Mouse (Mus musculus): Measurements from ENCODE around the gene En2.
A peak's percentile ranks its signal among the peaks of the same experiment; 100 is the strongest.

Gene En2

DNA sequence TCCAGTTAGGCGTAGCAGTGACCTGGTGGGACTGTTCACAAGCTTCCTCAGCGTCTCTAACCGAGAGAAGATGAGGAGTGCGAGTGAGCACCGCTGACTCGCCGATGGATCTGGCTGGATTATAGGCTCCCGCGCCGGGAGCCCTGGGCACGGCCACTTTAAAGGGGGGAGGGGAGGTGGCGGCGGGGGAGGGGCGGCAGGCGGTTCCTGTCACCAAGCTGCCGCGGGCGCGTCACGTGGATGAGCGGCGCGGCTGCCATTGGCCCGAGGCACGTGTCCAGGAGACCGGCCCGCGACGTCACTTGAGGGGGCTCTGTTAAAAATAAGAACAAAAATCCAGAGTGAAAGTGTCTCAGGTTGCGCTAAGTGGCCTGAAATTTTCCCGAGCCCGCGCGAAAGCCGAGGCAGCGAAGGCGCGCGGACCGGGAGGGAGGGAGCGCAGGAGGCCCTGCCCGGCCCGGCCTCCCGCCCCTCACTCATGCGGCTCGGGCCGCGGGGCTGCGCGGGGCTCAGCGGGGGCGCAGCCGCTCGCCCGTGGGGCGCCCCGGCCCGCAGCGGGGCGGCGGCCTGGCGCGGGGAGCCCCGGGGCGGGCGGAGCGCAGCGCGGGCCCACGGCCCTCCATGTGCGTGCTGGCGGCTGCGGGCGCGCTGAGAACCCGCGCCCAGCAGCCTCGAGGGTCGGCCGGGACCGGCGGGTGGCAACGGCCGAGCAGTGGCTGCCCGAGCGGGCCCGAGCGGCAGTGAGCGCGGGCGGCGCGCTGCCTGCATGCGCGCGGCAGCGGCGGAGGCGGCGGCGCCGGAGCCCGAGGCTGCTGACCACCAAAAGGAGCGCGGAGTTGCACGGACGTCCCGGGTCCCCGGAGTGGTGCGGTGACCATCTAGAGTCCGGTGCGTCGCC is at the start of gene En2:
Gene En2 (plus strand): TSS at position 337 of the 898 bp plus-strand sequence.
- peak; percentile 96 for DNase-seq

DNA sequence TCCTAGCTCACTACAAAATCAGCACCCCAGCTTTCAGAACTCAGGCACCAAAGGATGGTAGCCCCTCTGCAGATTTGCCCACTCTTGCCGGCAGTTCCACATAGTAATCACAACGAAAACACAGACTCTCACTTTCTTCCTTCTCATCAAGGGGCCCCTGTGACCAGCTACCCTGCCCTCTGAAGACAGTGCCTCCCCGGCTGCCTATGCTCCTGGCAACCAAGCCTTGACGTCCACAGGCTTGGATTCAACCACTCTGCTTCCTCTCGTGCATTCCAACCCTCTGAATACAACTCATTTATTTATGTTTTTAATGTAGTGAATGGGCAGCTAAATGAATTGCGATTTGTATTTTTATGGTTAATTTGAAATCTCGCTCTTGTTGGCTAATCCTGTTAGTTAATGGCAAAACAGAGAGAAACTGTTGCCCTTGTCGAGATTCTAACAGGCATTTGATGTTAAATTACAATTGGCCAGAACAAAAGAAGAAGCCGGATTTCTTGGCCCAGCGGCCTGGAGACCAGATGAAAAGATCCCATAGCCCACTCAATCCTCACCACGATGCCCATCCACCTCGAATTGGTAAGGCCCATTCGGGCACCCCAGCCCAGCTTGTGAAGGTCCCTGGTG is 48.1 kb upstream of the En2 start:
- no peak for DNase-seq

DNA sequence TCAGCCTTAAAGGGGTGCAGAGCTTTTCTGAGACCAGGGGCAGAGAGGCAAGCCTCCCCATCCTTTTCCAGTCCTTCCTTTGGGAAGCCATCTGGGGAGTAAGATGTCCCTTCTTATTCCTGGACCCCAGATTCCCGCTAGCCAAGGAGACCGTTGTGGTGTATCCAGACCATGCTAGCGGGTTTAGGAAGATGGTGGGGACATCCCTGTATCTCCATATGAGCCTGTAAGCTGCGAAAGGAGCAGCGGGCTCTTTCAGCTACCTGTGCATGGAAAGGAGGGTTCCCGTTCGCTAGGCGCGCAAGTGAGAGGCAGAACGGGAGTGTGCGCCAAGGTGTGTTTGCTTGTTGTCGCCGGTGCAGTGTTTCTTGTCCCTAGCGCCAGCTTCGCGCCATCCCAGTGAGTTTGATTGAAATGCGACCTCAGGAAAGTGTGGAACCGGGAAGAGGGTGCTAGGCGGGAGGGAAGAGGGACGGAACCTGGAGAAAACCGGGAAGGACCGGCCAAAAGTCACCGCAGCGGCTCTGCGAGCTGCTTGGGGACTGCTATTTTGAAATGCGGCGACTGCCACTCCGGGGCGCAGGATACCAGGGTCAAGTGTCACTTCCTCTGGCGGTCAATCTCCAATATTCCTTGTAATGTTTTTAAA is 47.5 kb upstream of the En2 start:
- peak; percentile 74 for DNase-seq

DNA sequence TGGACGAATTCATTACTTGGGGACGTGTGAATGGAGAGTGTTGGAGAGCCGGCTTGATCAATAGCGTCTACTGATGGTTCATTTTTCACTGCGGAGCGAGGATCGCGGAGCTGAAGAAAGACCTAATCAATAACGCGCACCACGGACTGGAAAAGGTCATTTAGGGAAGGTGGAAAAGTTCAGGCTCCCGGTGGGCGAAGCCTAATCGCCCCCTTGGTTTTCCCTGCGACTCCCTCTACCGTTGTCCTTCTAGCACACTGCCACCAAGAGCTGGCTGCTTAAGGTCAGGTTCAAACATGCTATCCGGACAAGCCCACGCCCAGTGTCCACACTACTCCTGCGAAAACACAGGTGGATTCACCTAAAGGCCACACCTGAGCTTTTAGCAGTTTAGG is 47.0 kb upstream of the En2 start:
- DNase-seq = no peak

DNA sequence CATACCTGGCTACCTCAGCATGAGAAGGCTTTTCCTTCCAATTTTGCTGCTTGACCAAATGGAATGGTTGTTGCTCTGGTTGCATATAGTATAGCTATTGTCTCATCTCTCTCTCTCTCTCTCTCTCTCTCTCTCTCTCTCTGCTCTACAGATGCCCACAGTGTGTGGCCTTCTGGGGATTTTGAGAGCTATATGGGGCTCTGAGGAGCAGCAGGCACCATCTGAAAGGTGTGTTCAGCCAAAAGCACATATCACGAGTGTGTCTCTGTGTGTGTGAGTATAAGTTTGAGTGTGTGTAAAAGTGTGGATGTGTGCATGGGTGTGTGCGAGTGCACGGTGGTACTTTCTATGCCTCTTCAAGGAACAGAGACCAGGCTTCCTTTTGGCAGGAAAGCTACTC is 45.9 kb upstream of the En2 start:
- DNase-seq = no peak

DNA sequence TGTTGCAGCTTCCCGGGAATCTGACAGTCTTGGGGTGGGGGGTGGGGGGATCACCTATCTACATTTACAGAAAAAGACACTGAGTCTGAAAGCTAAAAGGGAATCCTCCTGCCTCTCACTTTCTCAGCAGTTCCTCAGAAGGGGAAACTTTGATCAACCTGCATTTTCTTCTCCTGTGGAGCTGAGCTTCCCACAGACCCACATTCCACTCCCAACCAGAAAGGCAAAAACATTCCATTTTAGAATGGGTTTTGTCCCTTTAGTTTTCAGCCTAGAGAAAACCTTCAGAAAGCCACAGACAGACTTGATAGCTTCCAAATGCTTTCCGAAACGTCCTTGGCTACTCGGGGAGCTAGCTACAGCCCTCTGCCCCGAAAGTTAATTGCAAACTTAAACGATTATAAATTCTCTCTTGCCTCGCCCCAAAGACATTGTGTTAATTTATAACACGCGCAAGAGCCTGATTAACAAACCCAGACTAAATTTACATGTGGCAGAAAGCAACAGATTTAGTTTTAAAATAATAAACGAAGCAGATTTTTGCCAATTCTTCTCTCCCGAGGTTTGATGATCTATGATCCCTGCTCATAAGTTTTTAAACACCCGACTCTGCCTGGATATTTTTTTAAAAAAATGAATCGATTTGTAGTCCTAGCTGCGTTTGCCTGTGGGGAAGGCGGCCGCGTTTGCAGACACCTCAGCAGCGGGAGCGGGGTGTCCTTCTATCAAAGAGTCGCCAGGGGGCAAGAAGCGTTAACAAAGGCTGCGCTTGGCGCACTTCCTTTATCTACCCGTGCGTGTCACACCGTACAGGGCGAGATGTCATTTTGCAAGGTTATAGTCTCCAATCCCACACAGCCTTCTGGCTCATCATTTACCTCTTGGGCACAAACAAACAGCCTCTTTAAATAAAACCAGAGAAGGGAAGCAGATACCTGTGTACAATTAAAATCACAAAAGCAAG is 42.7 kb upstream of the En2 start:
- DNase-seq = peak; percentile 95

DNA sequence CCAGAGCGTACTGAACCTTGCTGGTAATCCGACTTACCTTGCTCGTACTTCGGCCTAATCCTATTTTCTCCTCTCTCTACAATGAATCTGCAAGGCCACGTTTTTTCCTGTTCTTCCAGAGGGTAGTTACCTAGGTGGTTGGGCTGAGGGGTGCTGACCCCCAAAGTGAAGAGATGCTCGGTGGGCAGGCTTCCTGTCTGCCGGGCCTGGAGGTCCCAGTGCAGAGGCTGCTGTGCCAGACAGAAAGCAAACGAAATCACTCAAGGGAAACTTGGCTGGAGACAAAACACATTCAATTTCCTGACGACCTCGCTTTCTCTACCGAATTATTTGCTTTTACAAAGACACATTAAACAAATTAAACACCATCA is 42.1 kb upstream of the En2 start:
- DNase-seq = no peak

DNA sequence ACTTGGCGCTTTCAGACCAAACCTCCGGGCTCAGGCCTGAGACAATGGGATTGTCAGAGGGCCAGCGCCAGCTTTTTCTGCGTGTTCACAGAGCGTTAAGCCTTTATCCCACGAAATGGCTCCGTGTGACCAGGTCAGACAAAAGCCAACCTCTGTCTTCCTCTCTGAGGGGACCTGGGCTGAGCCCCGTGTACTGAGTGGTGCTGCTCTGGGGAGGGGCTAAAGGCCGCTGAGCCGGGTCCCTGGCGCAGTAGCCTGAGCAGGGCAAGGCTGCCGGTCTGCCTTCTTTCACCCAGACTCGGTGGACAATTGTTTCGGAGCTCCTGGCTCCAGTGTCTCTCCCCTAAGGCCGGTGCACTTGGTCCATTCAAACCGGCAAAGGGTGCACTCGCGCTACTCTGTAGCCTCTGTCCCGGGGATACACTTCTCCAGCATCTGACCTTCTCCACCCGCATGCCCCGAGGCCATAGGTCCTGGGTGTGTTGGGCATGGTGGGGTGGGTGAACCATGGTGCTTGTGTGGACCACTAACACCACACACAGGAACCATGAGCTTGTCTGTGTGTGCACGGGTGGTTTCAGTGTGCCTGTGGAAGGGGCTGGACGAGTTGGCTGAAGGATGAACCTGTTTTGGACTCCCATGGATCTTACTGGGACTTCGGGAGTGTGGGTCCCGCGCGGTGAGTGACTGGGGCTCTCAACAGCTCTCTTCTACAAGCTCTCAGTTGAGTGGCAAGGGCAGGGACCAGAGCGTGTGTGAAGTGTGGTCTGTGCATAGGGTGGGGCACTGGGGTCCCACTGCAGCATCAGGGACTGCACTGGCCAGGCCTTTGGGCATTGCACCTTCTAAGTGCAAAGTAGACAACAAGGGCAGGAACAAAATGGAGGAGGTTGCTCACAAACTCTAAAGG is 40.9 kb upstream of the En2 start:
- no peak for DNase-seq

DNA sequence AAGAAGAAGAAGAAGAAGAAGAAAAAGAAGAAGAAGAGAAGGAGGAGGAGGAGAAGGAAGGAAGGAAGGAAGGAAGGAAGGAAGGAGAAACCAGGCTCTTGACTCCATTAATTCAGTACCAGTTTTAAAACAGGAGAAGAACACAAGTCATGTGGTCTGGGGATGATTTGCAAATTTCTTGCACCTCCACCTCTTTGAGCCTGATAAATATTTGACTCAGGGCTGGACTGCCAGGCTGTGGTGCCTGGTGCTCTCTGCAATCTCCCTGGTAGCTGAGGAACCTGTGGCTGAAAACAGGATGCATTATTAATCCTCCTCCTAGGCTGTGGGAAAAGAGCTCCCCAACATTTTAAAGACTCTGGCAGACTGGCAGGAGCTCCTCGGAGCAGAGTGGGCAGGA is 36.6 kb upstream of the En2 start:
- DNase-seq = no peak

DNA sequence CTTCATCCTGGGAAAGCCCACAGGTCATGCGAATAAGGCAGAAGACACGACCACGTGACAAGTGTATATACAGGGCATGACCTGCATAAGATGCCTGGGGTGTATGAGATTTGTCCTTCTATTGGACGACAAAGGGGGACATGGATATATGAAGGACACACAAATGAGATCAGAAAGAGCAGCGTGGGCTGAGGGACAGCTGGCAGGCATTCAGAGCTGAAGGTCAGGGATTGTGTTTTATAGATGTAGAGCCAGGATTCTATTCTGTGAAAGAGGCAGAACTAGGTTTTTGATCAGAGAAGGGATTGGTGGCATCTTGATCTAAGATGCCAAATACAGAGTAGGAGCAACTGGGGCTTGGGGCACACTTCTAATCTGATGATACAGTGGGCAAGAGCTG is 33.3 kb upstream of the En2 start:
- DNase-seq = no peak

DNA sequence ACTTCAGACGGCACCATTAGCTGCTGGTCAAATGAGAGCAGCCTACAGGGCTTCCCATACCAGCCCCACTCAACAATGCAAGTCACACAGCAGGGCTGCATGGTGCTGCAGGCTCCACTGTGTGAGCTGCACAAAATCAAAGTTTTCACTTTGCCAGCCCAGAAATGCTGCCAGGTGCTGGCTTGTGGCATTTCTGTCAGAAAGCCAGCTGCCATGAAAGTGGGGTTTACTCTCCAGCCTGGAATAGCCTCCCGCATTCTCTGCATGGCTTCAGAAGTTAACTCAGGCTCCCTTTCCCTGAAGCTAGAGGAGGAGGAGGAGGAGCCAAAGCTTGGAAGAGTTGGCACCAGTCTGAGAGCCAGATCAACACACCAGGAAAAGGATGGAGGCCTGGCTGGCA is 29.1 kb upstream of the En2 start:
- DNase-seq = no peak

DNA sequence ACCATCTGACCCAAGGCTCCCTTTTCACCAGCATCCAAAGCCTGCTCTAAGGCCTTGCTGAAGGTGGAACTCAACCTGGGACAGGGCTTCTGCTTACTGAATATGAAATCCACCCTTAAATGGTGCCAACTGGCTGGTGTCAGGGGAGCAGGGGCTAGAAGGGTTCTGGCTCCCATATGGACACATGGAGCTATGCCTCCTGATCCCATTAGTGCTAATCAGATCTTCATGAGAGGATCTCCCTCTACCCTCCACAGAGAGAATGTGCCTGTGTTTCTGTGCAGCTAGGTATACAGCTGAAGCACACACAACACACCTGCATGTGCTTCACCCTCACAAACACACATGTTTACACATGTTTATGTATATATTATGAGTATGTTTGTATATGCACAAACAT is 20.9 kb upstream of the En2 start:
- no peak for DNase-seq

DNA sequence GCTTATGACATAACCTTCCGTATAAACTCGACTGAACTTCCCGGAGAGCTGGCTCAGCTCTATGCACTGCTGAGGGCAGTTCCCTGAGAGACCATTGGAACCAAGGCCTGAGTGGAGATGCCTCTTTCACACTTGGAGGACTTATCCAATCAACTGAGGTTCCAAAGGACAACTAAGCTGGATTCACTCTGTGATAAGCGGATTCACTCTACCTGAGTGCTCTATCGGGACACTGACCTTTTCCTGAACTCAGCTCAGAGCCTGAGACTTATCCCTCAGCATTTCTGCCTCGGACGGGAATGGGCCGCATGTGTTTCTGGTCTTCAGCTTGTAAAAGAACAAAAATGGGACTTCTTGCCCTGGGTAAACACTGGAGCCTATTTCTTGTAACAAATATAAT is 19.5 kb upstream of the En2 start:
- no peak for DNase-seq

DNA sequence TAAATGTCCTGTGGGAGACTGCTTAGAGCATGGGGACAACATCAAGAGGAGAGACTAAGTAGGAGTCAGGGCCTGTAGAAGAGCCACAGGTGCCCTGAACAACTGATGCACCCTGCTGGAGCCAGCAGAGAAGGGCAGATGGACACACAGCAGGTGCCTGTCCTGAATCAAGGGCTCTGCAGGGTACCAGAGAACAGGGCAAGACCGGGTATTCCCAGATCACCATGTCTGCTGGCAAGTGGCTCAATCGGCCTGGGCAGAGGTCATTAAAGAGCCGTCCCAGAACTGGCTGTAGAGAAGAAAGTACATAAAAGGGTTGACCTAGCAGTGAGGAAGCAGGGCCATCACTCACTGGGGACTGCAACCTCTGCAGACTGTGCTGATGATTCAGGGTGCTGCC is 17.0 kb upstream of the En2 start:
- peak; percentile 91 for DNase-seq

DNA sequence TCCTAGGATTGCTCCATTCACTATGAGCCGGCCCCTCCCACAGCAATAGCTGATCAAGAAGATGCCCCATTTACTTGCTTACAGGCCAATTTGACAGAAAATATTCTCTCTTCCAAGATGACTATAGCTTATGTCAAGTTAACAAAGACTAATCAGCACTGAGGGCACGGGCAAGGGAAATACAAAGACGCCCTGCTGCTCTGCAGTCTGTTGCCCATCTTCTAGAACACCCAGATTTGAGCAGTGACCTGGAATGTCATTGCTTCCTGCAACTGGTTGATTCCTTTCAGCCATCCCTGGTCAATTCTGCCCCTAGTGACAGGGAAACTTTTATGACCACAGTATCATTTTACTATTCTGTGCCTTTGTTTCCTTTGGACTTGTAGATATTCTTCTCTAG is 16.1 kb upstream of the En2 start:
- peak; percentile 87 for DNase-seq

DNA sequence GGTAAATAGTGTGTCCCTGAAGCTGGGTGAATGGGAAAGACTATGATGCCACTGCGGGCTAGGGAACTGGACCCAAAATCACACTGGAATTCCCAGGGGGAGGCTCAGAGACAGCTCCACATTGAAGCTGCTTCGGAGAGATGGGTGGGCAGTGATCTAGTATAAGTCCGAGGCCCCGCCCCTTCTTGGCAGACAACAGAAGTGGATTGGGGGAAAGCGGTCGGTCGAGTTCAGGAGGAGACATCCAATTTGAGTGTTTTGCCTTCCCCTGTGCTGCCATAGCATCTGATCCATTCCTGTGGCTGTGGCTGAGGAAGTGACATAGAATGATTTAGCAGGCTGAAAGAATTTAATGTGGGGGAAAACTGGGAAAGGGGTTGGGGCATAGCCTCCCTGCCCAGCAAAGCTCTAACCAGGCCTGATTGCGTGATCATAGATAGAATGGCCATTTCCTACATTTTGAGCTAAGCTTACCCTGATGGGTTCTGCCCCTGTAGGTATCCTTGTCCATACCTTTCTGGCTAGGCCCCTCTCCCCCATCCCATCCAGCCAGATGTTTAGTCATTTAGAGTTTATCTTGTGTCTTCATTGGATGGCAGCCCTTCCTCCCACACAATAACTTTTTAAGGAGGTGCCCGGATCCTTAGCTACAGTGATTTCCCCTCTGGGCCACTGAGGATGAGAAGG is 8.3 kb upstream of the En2 start:
- no peak for DNase-seq

DNA sequence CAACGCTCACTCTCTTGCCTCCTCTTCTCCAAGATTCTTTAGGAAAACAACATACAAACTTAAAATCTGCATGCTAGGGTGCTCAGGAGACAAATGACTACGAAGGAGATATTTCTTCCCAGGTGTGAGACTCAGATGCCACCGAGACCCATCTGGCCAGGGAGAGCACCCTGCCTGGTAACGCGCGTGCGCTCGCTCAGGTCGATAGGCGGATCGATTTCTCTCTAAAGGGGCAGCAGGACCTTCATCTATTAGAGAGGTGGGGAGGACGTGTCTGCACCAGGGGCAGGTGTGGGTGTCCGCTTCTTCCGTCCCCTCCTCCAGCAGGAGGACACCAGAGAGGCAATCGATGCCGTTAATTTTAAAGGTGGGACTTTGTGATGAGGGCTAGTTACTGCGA is 7.7 kb upstream of the En2 start:
- DNase-seq = no peak

DNA sequence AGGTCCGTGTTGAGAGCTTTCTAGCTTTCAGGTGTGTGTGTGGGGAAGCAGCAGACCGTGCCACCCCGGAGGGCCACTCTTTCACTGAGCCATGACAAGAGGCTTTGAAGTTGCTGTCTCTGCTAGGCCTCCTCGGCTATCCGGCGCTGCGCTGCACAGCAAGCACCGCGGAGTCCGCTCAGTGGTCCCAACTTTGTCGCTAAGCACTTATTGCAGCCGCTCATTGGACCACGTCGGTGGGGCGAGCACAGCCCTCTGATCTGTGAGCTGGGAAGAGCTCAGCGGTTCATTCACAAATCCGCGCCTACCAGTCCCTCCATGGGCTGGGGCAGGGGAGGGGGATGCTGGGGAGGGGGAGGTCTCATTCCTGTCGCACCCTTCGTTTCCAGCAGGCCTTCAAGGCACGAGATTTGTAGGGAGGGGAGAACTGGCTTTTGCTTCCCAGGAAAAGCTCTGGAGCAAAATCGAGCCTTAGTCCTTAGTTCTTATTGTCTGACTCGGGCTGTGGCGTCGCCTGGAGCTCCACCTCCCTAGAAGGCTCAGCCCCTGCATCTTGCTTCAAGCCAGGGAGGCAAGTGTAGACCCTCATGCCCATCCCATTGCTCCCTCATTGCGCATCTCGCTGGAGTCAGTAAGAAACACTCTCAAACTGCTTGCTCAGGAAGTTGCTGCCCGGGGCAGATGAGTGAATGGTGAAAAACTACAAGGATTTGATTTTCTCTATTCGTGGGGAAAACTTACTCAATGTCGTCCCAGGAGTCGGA is 7.0 kb upstream of the En2 start:
- no peak for DNase-seq

DNA sequence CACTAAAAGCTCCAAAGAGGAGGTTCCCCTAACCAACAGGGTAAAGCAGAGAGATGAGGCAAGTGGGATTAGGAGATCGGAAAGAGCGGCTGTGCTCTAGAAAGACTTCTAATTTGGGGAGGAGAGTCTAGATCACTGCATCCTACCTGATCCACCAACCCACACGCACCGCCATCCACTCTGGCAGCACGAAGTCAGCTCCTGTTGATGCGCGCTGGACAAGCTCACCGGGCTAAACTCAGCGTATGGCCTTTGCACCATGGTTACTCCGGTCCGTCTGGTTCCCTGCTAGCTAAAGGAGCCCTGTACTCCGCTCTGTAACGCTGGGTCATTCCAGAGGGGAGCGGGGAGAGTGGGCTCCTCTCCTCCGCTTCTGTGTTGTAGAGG is 6.4 kb upstream of the En2 start:
- DNase-seq = no peak

DNA sequence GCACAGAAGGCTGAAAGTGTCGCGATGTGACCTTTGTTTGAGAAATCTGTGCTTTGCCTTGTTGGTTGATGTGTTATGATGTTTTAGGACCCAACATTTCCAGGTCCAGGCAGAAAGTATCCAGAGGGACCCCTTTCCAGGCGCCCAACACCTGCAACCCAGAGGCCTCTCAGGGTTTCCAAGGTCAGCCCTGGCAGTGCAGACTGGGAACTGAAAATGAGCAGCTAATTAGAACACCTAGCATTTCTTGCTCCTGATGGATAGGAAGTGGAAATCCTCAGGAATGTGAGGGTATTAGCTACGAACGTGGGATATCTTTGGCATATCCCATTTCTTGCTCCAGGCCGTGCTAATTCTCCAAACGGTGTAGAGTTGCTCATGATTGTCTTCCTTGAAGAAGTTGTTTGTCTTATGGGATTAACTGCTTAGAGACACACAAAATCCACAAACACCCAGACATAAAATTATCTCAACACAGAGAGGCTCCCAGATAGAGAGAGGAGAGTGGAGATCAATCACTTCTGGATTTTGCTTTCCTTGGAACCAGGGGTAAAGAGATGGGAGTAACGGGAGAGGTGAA is 5.5 kb upstream of the En2 start:
- no peak for DNase-seq
